Mouse (Mus musculus) limb, embryonic 14.5 days (tissue): ENCODE measurements around the gene Rab38. TPM values are rescaled to one million over a fixed set of nuclear protein-coding genes. Genes with fewer than 3 reads are reported as not detected.

Experiments used
- ATAC-seq: fragments of 200-750 bp; cut with Nextera tagmentation; 2 replicates; pipeline ENCODE4 v1.8.0; 2017; ENCODE audit warnings: low read depth, moderate number of reproducible peaks, moderate TSS enrichment; ENCODE audit not compliant: low FRiP score
- DNase-seq: peaks from one replicate; pipeline ENCODE4 v3.0.0-alpha.2; 2015; ENCODE audit warnings: low spot score
- H3K27ac ChIP-seq: fragments of 300-500 bp; sonication (generic); replicated peaks from 2 replicates; pipeline ENCODE4 v1.5.1; 2014; ENCODE audit warnings: low read depth, mild to moderate bottlenecking, low read length, moderate library complexity, mixed read lengths
- H3K27me3 ChIP-seq: fragments of 300-500 bp; sonication (generic); 2 replicates; pipeline ENCODE4 v1.6.1; 2014; ENCODE audit warnings: low read length, mixed read lengths; ENCODE audit not compliant: control insufficient read depth, insufficient read depth
- H3K36me3 ChIP-seq: fragments of 300-500 bp; sonication (generic); 2 replicates; pipeline ENCODE4 v1.6.1; 2014; ENCODE audit warnings: mild to moderate bottlenecking, low read length, moderate library complexity, mixed read lengths; ENCODE audit not compliant: control insufficient read depth, insufficient read depth
- H3K4me1 ChIP-seq: fragments of 300-500 bp; sonication (generic); 2 replicates; pipeline ENCODE4 v1.6.1; 2014; ENCODE audit warnings: antibody characterized with exemption, low read length, mixed read lengths; ENCODE audit not compliant: control insufficient read depth, insufficient read depth
- H3K4me2 ChIP-seq: fragments of 300-500 bp; sonication (generic); replicated peaks from 2 replicates; pipeline ENCODE4 v1.6.1; 2014; ENCODE audit warnings: low read depth, mild to moderate bottlenecking, low read length, moderate library complexity; ENCODE audit not compliant: severe bottlenecking
- H3K4me3 ChIP-seq: fragments of 300-500 bp; sonication (generic); replicated peaks from 2 replicates; pipeline ENCODE4 v1.5.1; 2014; ENCODE audit warnings: low read length
- H3K9ac ChIP-seq: fragments of 300-500 bp; sonication (generic); 2 replicates; pipeline ENCODE4 v1.6.1; 2014; ENCODE audit warnings: mild to moderate bottlenecking, low read depth, low read length, moderate library complexity; ENCODE audit not compliant: severe bottlenecking
- H3K9me3 ChIP-seq: fragments of 300-500 bp; sonication (generic); 2 replicates; pipeline ENCODE4 v1.6.1; 2016; ENCODE audit warnings: low read length; ENCODE audit not compliant: control insufficient read depth
- POLR2A ChIP-seq: fragments of 200-500 bp; IDR thresholded peaks from 2 replicates; pipeline ENCODE4 v1.8.0; 2012; ENCODE audit warnings: inconsistent platforms, mild to moderate bottlenecking, moderate library complexity, borderline replicate concordance; ENCODE audit not compliant: insufficient read depth, insufficient read length; ENCODE audit errors: extremely low read depth
- WGBS: fragments of 180-500 bp; shearing (Covaris S2); extraction: QIAGEN DNeasy Blood & Tissue Kit; methylation state at CpG from one replicate; pipeline ENCODE4 v1.1.7; 2014; 5-methylcytosine and 5-hydroxymethylcytosine counted together
- polyA plus RNA-seq, 2 experiments: library from polyadenylated mRNA; depleted of rRNA in 1 of 2; stranded (reverse) in 1 of 2; unstranded in 1 of 2; fragments of >200 nt; fragmentation: Nextera tagmentation in 1 of 2; extraction: Ambion mirVana in 1 of 2; gene quantifications; 2 replicates each; pipeline versions ENCODE4 v1.2.1 to v1.2.3; 2012 to 2014

The Rab38 gene
- polyA plus RNA-seq, 2 experiments, result 18.8 to 43.0 TPM

DNA sequence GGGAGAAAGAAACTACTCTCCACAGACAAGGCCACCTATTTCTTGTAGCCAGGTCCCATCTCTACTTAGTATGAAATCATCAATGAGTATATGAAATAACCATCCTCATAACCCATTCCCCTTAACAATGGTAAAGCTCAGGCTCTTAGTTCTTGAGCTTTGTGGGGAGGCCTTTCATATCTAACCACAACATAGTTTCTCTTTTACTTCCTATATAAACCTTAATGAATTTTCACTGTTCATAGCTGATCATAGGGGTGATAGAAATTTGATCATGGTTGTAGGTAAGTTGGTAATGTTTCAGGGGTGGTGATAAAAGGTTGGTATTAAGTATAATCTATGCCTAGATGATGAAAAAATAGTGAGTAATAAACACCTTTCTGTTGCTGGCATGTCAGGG lies 12.6 kb downstream of the Rab38 start:
- no peaks in the 10 kb centered on the region for H3K36me3 ChIP-seq
- H3K4me2 ChIP-seq, result no peak overlapping the region
- no peaks in the 10 kb centered on the region for H3K4me1 ChIP-seq
- no peak overlapping the region for H3K9ac ChIP-seq
- ATAC-seq (no peak), DNase-seq (no peak)
- H3K27me3 ChIP-seq, result no peaks in the 10 kb centered on the region
- no peak for TF ChIP-seq POLR2A
- no peaks in the 10 kb centered on the region for H3K9me3 ChIP-seq
- no peak overlapping the region for H3K27ac ChIP-seq
- no peak overlapping the region for H3K4me3 ChIP-seq

DNA sequence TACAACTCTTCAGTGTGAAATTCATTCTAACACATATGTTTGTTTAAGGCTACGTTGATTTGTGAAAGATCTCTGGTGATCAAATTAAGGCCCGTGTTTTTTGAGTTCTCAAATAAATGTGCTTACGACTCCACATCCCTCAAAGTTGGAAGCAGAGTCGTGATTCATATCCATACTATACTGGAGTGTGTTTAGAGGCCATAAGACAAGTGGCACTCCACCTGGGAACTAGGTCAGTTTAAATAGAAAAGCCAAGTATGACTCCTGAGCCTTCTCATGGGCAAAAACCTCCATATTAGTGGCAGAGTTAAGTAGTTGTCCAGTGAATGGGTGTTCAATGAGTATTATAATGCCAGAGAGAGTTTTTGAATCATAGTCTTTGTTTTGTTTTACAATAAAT lies 13.4 kb downstream of the Rab38 start:
- TF ChIP-seq POLR2A, result no peak
- Histone ChIP-seq H3K9me3 (no peaks in the 10 kb centered on the region), H3K4me3 (no peak overlapping the region), H3K36me3 (no peaks in the 10 kb centered on the region), H3K4me2 (no peak overlapping the region), H3K4me1 (no peaks in the 10 kb centered on the region), H3K27ac (no peak overlapping the region), H3K9ac (no peak overlapping the region), H3K27me3 (no peaks in the 10 kb centered on the region)
- ATAC-seq (no peak), DNase-seq (no peak)
- 51% methylated on average over 4 of the region's 4 CpGs for WGBS

- Histone ChIP-seq H3K36me3 (no peaks in the 10 kb centered on the region), H3K27me3 (no peaks in the 10 kb centered on the region), H3K4me2 (no peak overlapping the region), H3K4me1 (no peaks in the 10 kb centered on the region), H3K4me3 (no peak overlapping the region), H3K9ac (no peak overlapping the region), H3K27ac (no peak overlapping the region), H3K9me3 (no peaks in the 10 kb centered on the region)
- TF ChIP-seq POLR2A, result no peak
- ATAC-seq (no peak), DNase-seq (no peak)
- WGBS, result 68% methylated on average over 2 of the region's 2 CpGs
Measured at GRCm38 (mm10) chr7:88445320-88445903, 15.3 kb downstream of the Rab38 start.

DNA sequence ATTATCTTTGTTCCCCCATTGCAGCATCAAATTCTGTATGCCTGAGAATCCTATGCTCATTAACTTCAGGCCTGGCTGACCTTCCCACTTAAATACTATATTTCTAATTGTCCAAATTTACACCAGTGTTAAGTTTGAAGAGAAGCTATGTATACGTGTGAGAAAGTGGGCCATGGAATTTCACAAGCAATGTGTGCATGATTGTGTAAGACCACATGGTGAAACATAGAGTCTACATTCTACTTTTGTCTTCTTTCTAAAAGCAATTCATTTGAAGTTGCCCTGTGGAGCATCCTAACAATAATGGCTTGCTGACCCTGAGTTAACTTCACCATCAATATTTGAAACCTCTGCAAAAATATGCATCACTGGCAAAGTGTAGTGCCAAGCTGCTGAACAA lies 23.2 kb downstream of the Rab38 start:
- H3K9ac ChIP-seq, result no peak overlapping the region
- no peaks in the 10 kb centered on the region for H3K9me3 ChIP-seq
- no peak for TF ChIP-seq POLR2A
- no peak overlapping the region for H3K4me3 ChIP-seq
- no peak overlapping the region for H3K4me2 ChIP-seq
- 72% methylated on average over 1 of the region's 1 CpGs for WGBS
- DNase-seq (no peak), ATAC-seq (no peak)
- no peaks in the 10 kb centered on the region for H3K27me3 ChIP-seq
- no peak overlapping the region for H3K27ac ChIP-seq
- H3K36me3 ChIP-seq, result no peaks in the 10 kb centered on the region
- no peaks in the 10 kb centered on the region for H3K4me1 ChIP-seq

GRCm38 (mm10) chr7:88457827-88458226 lies 27.8 kb downstream of the Rab38 start:
- WGBS, result 56% methylated on average over 3 of the region's 3 CpGs

GRCm38 (mm10) chr7:88467754-88468153 lies 37.7 kb downstream of the Rab38 start:
- TF ChIP-seq POLR2A, result no peak
- H3K9ac ChIP-seq, result no peak overlapping the region
- H3K27ac ChIP-seq, result no peak overlapping the region
- DNase-seq (no peak), ATAC-seq (no peak)
- no peak overlapping the region for H3K4me3 ChIP-seq
- H3K36me3 ChIP-seq, result no peaks in the 10 kb centered on the region
- H3K9me3 ChIP-seq, result no peaks in the 10 kb centered on the region
- 87% methylated on average over 3 of the region's 3 CpGs for WGBS
- H3K4me2 ChIP-seq, result no peak overlapping the region
- no peaks in the 10 kb centered on the region for H3K27me3 ChIP-seq
- no peaks in the 10 kb centered on the region for H3K4me1 ChIP-seq

More at GRCm38 (mm10) chr7:88457827-88458226, 27.8 kb downstream of the Rab38 start:
- H3K36me3 ChIP-seq, result no peaks in the 10 kb centered on the region
- no peak overlapping the region for H3K4me2 ChIP-seq
- no peaks in the 10 kb centered on the region for H3K27me3 ChIP-seq
- no peaks in the 10 kb centered on the region for H3K9me3 ChIP-seq
- DNase-seq (no peak), ATAC-seq (no peak)
- H3K27ac ChIP-seq, result no peak overlapping the region
- no peak overlapping the region for H3K4me3 ChIP-seq
- H3K4me1 ChIP-seq, result no peaks in the 10 kb centered on the region
- no peak overlapping the region for H3K9ac ChIP-seq
- TF ChIP-seq POLR2A, result no peak
